Mouse (Mus musculus) small intestine, adult 2 months (tissue): ENCODE data around the gene Astn2. TPM values are rescaled to one million over a fixed set of nuclear protein-coding genes. Genes with fewer than 3 reads are reported as not detected.

Source experiments
- H3K27ac ChIP-seq: fragments of 200-500 bp; 2 replicates; pipeline ENCODE4 v1.5.1; 2012; ENCODE audit warnings: low read depth, low read length, control low read depth, inconsistent platforms; ENCODE audit not compliant: insufficient read depth
- H3K27me3 ChIP-seq: fragments of 200-500 bp; 2 replicates; pipeline ENCODE4 v1.6.1; 2012; ENCODE audit warnings: mild to moderate bottlenecking, moderate library complexity, low read length, inconsistent platforms; ENCODE audit not compliant: control insufficient read depth, insufficient read depth
- H3K36me3 ChIP-seq: fragments of 200-500 bp; 2 replicates; pipeline ENCODE4 v1.6.1; 2012; ENCODE audit warnings: mild to moderate bottlenecking, low read length, control low read depth, inconsistent platforms; ENCODE audit not compliant: control insufficient read depth, insufficient read depth
- H3K4me1 ChIP-seq: fragments of 200-500 bp; 2 replicates; pipeline ENCODE4 v1.6.1; 2012; ENCODE audit warnings: low read length, inconsistent platforms, mixed read lengths; ENCODE audit not compliant: control insufficient read depth, insufficient read depth, insufficient read length
- H3K4me3 ChIP-seq: fragments of 200-500 bp; 2 replicates; pipeline ENCODE4 v1.5.1; 2012; ENCODE audit warnings: low read depth, mild to moderate bottlenecking, control low read depth, inconsistent platforms, low read length, moderate library complexity
- CTCF ChIP-seq: fragments of 200-500 bp; IDR thresholded peaks from 2 replicates; pipeline ENCODE4 v1.5.1; 2012; ENCODE audit warnings: low read depth, mild to moderate bottlenecking, control low read depth, inconsistent platforms, low read length, moderate library complexity, mixed read lengths; ENCODE audit not compliant: insufficient replicate concordance, insufficient read length; ENCODE audit errors: extremely low read depth
- POLR2A ChIP-seq: fragments of 200-500 bp; IDR thresholded peaks from 2 replicates; pipeline ENCODE4 v1.6.1; 2012; ENCODE audit warnings: low read depth, mild to moderate bottlenecking, control low read depth, inconsistent platforms, low read length, moderate library complexity
- WGBS: fragments of 180-500 bp; shearing (Covaris S2); methylation state at CpG from one replicate; pipeline ENCODE4 v1.1.7; 2018; 5-methylcytosine and 5-hydroxymethylcytosine counted together
- polyA plus RNA-seq: library from polyadenylated mRNA; depleted of rRNA; stranded (reverse); fragments of >200 nt; gene quantifications from 2 replicates; pipeline ENCODE4 v1.2.3, GENCODE M21; 2012

Gene Astn2
- polyA plus RNA-seq, 1 experiment, result 0.37 TPM

DNA sequence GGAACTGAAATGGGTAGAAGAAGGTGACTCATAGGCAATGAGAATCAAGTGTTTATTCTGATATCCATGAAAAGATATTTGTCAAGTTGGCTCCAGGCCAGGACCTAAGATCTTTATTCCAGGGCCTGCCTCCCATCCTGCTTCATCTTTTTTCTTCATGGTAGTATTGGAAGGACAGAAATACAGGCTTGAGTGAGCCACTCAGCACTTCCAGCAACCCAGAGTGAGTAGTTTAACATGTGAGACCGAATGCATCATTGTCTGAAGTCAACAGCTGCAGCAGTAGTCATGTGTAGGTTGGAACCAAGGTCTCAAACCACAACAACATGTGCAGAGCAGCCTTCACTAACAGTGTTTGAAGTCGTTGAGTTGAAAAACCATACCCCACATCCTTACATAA lies 636.5 kb downstream of the Astn2 start:
- no peaks in the 10 kb centered on the region for H3K4me1 ChIP-seq
- H3K4me3 ChIP-seq, result no peak overlapping the region
- WGBS, result 39% methylated on average over 2 of the region's 2 CpGs
- H3K27ac ChIP-seq, result no peak overlapping the region
- no peaks in the 10 kb centered on the region for H3K27me3 ChIP-seq
- no peaks in the 10 kb centered on the region for H3K36me3 ChIP-seq
- TF ChIP-seq CTCF, result no peak
- TF ChIP-seq POLR2A, result no peak

DNA sequence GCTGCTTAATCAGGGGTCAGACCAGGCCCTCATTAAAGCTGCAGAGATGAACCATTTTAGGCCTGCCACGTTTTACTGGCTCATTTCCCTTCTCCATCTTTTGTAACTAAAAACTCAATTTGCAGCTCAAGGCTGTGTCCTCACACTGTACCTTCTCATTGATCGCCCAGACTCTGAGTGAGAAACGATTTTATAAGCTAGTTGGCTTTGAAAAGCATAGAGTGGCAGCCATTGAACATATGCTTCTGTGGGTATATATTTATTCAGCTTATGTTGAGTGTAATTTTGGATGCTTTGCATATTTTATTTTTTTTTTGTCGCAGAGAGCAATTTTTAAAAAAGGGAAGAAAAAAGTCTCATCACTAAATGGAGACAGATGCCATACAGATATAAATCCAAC lies 637.0 kb downstream of the Astn2 start:
- Histone ChIP-seq H3K4me1 (no peaks in the 10 kb centered on the region), H3K27ac (no peak overlapping the region), H3K36me3 (no peaks in the 10 kb centered on the region), H3K27me3 (no peaks in the 10 kb centered on the region), H3K4me3 (no peak overlapping the region)
- 74% methylated on average over 4 of the region's 4 CpGs for WGBS
- TF ChIP-seq POLR2A (no peak), CTCF (no peak)

DNA sequence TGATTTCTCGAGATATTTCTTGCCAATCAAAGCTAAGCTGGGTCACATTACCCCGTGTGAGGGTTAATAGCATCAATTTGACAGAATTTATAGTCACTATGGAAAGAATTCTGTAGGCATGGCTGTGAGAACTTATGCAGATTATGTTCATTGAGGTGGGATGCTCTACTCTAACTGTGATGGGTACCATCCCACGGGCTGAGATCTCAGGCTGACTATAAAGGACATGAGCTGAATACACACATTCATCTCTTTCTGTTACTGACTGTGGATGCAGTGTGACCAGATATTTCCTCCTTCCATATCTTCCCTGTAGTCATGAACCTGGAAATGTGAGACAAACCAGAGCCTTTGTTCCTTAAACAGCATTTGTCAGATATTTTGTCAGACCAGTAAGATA lies 639.1 kb downstream of the Astn2 start:
- H3K27ac ChIP-seq, result no peak overlapping the region
- H3K4me3 ChIP-seq, result no peak overlapping the region
- TF ChIP-seq CTCF (no peak), POLR2A (no peak)
- WGBS, result 66% methylated on average over 3 of the region's 3 CpGs
- H3K4me1 ChIP-seq, result no peaks in the 10 kb centered on the region
- H3K27me3 ChIP-seq, result no peaks in the 10 kb centered on the region
- no peaks in the 10 kb centered on the region for H3K36me3 ChIP-seq

GRCm38 (mm10) chr4:65764275-65764674 lies 640.1 kb downstream of the Astn2 start:
- no peaks in the 10 kb centered on the region for H3K27me3 ChIP-seq
- no peaks in the 10 kb centered on the region for H3K36me3 ChIP-seq
- no peaks in the 10 kb centered on the region for H3K4me1 ChIP-seq
- TF ChIP-seq POLR2A (no peak), CTCF (no peak)
- H3K4me3 ChIP-seq, result no peak overlapping the region
- H3K27ac ChIP-seq, result no peak overlapping the region
- 61% methylated on average over 4 of the region's 4 CpGs for WGBS

- TF ChIP-seq CTCF, result no peak
- no peak for TF ChIP-seq POLR2A
- no peaks in the 10 kb centered on the region for H3K27me3 ChIP-seq
- no peak overlapping the region for H3K4me3 ChIP-seq
- H3K4me1 ChIP-seq, result no peaks in the 10 kb centered on the region
- no peak overlapping the region for H3K27ac ChIP-seq
- WGBS, result 87% methylated on average over 2 of the region's 2 CpGs
- no peaks in the 10 kb centered on the region for H3K36me3 ChIP-seq
These were observed 640.6 kb downstream of the Astn2 start for GRCm38 (mm10) chr4:65763823-65764222.

GRCm38 (mm10) chr4:65762116-65762515 lies 642.3 kb downstream of the Astn2 start:
- Histone ChIP-seq H3K27me3 (no peaks in the 10 kb centered on the region), H3K4me1 (no peaks in the 10 kb centered on the region), H3K4me3 (no peak overlapping the region), H3K36me3 (no peaks in the 10 kb centered on the region), H3K27ac (no peak overlapping the region)
- WGBS, result 81% methylated on average over 3 of the region's 3 CpGs
- TF ChIP-seq POLR2A (no peak), CTCF (no peak)

- Histone ChIP-seq H3K4me1 (no peaks in the 10 kb centered on the region), H3K36me3 (no peaks in the 10 kb centered on the region), H3K4me3 (no peak overlapping the region), H3K27me3 (no peaks in the 10 kb centered on the region), H3K27ac (no peak overlapping the region)
- 68% methylated on average over 3 of the region's 3 CpGs for WGBS
- no peak for TF ChIP-seq POLR2A
- TF ChIP-seq CTCF, result no peak
These were observed 642.8 kb downstream of the Astn2 start for GRCm38 (mm10) chr4:65761658-65762057.

DNA sequence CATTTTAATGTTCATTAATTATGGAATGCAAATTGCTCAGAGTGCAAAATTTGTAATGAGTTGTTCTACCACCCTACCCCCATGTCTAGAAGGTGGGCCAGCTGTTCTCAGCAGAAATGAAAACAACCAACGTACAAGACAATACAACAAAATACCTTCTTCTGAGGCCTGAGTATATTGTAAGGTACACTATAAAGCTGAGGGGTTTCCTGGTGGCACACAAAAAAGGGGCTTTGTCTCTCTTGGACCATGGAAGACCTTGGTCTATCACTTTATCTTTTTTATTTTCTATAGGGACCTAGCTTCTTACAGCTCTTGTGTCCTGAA lies 645.6 kb downstream of the Astn2 start:
- no peak overlapping the region for H3K27ac ChIP-seq
- H3K4me3 ChIP-seq, result no peak overlapping the region
- H3K27me3 ChIP-seq, result no peaks in the 10 kb centered on the region
- WGBS, result 88% methylated on average over 1 of the region's 1 CpGs
- no peaks in the 10 kb centered on the region for H3K4me1 ChIP-seq
- no peaks in the 10 kb centered on the region for H3K36me3 ChIP-seq
- no peak for TF ChIP-seq CTCF
- no peak for TF ChIP-seq POLR2A
